Comparison of ENCODE assay signal across 20 mouse cellular contexts in the genomic region with DNA sequence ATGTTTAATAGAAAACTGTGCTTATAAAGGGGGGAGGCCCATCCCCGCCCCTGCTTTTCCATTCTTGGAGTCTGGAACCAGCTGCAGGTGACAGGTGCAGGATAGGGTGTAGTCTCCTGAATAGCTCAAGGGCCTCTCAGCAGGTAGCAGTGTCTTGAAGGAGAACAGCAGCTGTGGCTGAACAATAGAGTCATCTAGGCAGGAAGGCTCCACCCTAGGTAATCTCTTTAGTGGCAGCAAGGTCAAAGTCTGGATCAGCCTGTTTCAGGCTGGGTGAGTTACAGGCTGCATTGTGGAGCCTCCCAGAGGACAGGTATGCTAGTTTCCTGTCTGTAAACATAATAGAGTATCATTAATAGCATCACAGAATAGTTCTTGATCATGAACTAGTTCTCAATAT. TPM values are rescaled to one million over a fixed set of nuclear protein-coding genes. Genes with fewer than 3 reads are reported as not detected.
"Had no signal": no experiment of that assay in that cellular context is flagged by ENCODE, and none has a peak within 500 bp of the region (broad histone marks: within the 10 kb centered on the region; RNA-seq: fewer than 3 reads in every experiment).

No protein-coding gene starts in this region.

- DNase-seq: lung, adult 18-20 months; lung, embryonic 14.5 days; lung, postnatal 10 days; lung, postnatal 36 days; retina, postnatal 1 day; right cerebral cortex, adult 18-20 months; right cerebral cortex, postnatal 25 days; right cerebral cortex, postnatal 4 days; spleen, adult 18-20 months; thymus, adult 18-20 months; thymus, postnatal 14 days; thymus, postnatal 36 days had no signal

- H3K9ac ChIP-seq: lung, embryonic 14.5 days; midbrain, embryonic 13.5 days; midbrain, embryonic 15.5 days; neural tube, embryonic 12.5 days had no signal

- H3K36me3 ChIP-seq: midbrain, embryonic 13.5 days; midbrain, embryonic 15.5 days; neural tube, embryonic 12.5 days had no signal

- H3K4me3 ChIP-seq: megakaryocyte, embryonic 14.5 days; midbrain, embryonic 13.5 days; midbrain, embryonic 15.5 days; neural tube, embryonic 12.5 days had no signal

- H3K27me3 ChIP-seq: megakaryocyte, embryonic 14.5 days; midbrain, embryonic 13.5 days; midbrain, embryonic 15.5 days; neural tube, embryonic 12.5 days had no signal

- H3K4me1 ChIP-seq: megakaryocyte, embryonic 14.5 days; midbrain, embryonic 13.5 days; midbrain, embryonic 15.5 days; neural tube, embryonic 12.5 days had no signal

- H3K27ac ChIP-seq: macrophage; midbrain, embryonic 13.5 days; midbrain, embryonic 15.5 days; neural tube, embryonic 12.5 days had no signal

- ATAC-seq: midbrain, embryonic 13.5 days; midbrain, embryonic 15.5 days had no signal

- H3K4me2 ChIP-seq: lung, embryonic 14.5 days; midbrain, embryonic 11.5 days; midbrain, embryonic 13.5 days; midbrain, embryonic 15.5 days; neural tube, embryonic 12.5 days had no signal

- H3K9me3 ChIP-seq: megakaryocyte, embryonic 14.5 days; midbrain, embryonic 13.5 days; midbrain, embryonic 15.5 days; neural tube, embryonic 12.5 days had no signal

RNA-seq across cellular contexts. Expression of a gene that starts 58.5 kb away (rescaled TPM):
- total RNA-seq: megakaryocyte progenitor cell, adult 5-6 weeks; monocyte, adult 5-6 weeks had no signal
- polyA plus RNA-seq: macrophage had no signal
